Comparison of ENCODE assay signal across 17 mouse cellular contexts in genomic region chr16:21825612-21826031, GRCm38 (mm10). TPM values are rescaled to one million over a fixed set of nuclear protein-coding genes. Genes with fewer than 3 reads are reported as not detected.
DNase-seq lines count a peak whose midpoint lies in the region; ATAC-seq and TF ChIP-seq lines count a peak whose summit lies in the region.
"Had no signal": no experiment of that assay in that cellular context is flagged by ENCODE, and none has a peak within 500 bp of the region (broad histone marks: within the 10 kb centered on the region; RNA-seq: fewer than 3 reads in every experiment).

No protein-coding gene starts in this region.

- H3K9ac ChIP-seq in kidney, embryonic 16.5 days (replicated peaks; ENCODE audit: low read length), result no peak overlapping the region
- no peak overlapping the region for H3K9ac ChIP-seq in liver, embryonic 16.5 days (ENCODE audit: low read depth, low read length)
- H3K9ac ChIP-seq: forebrain, embryonic 15.5 days; heart, embryonic 15.5 days; hindbrain, embryonic 14.5 days; limb, embryonic 13.5 days had no signal

- 89% methylated on average over 9 of the region's 9 CpGs for WGBS in thymus, adult 2 months
- WGBS in kidney, embryonic 16.5 days, result 39% methylated on average over 9 of the region's 9 CpGs
- 56% methylated on average over 9 of the region's 9 CpGs for WGBS in liver, embryonic 16.5 days (ENCODE audit: insufficient replicate concordance)
- WGBS in limb, embryonic 10.5 days, result 73% methylated on average over 9 of the region's 9 CpGs

- H3K4me2 ChIP-seq in kidney, embryonic 16.5 days (replicated peaks; ENCODE audit: low read depth, low read length), result no peak overlapping the region
- no peak overlapping the region for H3K4me2 ChIP-seq in liver, embryonic 16.5 days (ENCODE audit: low read depth, low read length)
- H3K4me2 ChIP-seq: forebrain, embryonic 15.5 days; heart, embryonic 15.5 days; hindbrain, embryonic 14.5 days; limb, embryonic 13.5 days had no signal

- ATAC-seq in kidney, embryonic 16.5 days (ENCODE audit: low FRiP score, low TSS enrichment), result peak; percentile 73
- ATAC-seq in liver, embryonic 16.5 days (ENCODE audit: low read depth), result peak; percentile 75
- ATAC-seq: CD4-positive, CD25-positive, alpha-beta regulatory T cell, adult 4 months; forebrain, embryonic 15.5 days had no signal

- DNase-seq in thymus, adult 2 months, result no peak
- DNase-seq in thymus, postnatal 4 days, result no peak
- DNase-seq in yolk sac, embryonic 10.5 days (ENCODE audit: low spot score), result peak; percentile 77
- DNase-seq in T-cell, adult 2 months (ENCODE audit: low spot score), result no peak
- DNase-seq in limb, embryonic 10.5 days (ENCODE audit: low spot score), result no peak
- DNase-seq in embryo, embryonic 11 days, result no peak
- DNase-seq: adrenal gland, postnatal 25 days; cerebellum, postnatal 25 days; gastrocnemius, postnatal 36 days; right cerebral cortex, postnatal 4 days had no signal

- no peaks in the 10 kb centered on the region for H3K9me3 ChIP-seq in kidney, embryonic 16.5 days (ENCODE audit: low read length)
- H3K9me3 ChIP-seq in liver, embryonic 16.5 days (replicated peaks; ENCODE audit: control insufficient read depth, low read length), result no peaks in the 10 kb centered on the region
- no peaks in the 10 kb centered on the region for H3K9me3 ChIP-seq in limb, embryonic 10.5 days (replicated peaks)
- H3K9me3 ChIP-seq: forebrain, embryonic 15.5 days; heart, embryonic 15.5 days; limb, embryonic 13.5 days had no signal

- no peaks in the 10 kb centered on the region for H3K36me3 ChIP-seq in thymus, adult 2 months (ENCODE audit: control insufficient read depth, insufficient read depth, low read length)
- H3K36me3 ChIP-seq in kidney, embryonic 16.5 days (ENCODE audit: insufficient read depth, low read length), result no peaks in the 10 kb centered on the region
- H3K36me3 ChIP-seq in liver, embryonic 16.5 days (ENCODE audit: control insufficient read depth, insufficient read depth), result no peaks in the 10 kb centered on the region
- H3K36me3 ChIP-seq in limb, embryonic 10.5 days, result no peaks in the 10 kb centered on the region
- H3K36me3 ChIP-seq: forebrain, embryonic 15.5 days; heart, embryonic 15.5 days; limb, embryonic 13.5 days had no signal

- TF ChIP-seq CTCF in thymus, adult 2 months (IDR thresholded peaks at IDR 0.05; ENCODE audit: borderline replicate concordance, control insufficient read depth, extremely low read depth, insufficient read depth, low read length, poor library complexity), result no peak

- no peak overlapping the region for H3K4me3 ChIP-seq in thymus, adult 2 months (ENCODE audit: control insufficient read depth, insufficient read depth, low read length)
- no peak overlapping the region for H3K4me3 ChIP-seq in kidney, embryonic 16.5 days (ENCODE audit: low read length)
- H3K4me3 ChIP-seq in liver, embryonic 16.5 days (ENCODE audit: low read depth, low read length), result no peak overlapping the region; the same call in 1 of the 2 replicates
- H3K4me3 ChIP-seq in limb, embryonic 10.5 days, result no peak overlapping the region
- H3K4me3 ChIP-seq: forebrain, embryonic 15.5 days; heart, embryonic 15.5 days; limb, embryonic 13.5 days had no signal

- H3K27me3 ChIP-seq in thymus, adult 2 months (ENCODE audit: control insufficient read depth, insufficient read depth, low read length), result no peaks in the 10 kb centered on the region
- no peaks in the 10 kb centered on the region for H3K27me3 ChIP-seq in kidney, embryonic 16.5 days (ENCODE audit: insufficient read depth, low read length)
- no peaks in the 10 kb centered on the region for H3K27me3 ChIP-seq in liver, embryonic 16.5 days (ENCODE audit: control insufficient read depth, insufficient read depth, low read depth, low read length)
- no peaks in the 10 kb centered on the region for H3K27me3 ChIP-seq in limb, embryonic 10.5 days (ENCODE audit: low read depth, poor library complexity, severe bottlenecking)
- H3K27me3 ChIP-seq: forebrain, embryonic 15.5 days; heart, embryonic 15.5 days; limb, embryonic 13.5 days had no signal

- peaks cover 20% of the 10 kb centered on the region for H3K4me1 ChIP-seq in thymus, adult 2 months (replicated peaks; ENCODE audit: control insufficient read depth, insufficient read depth, low read length)
- peaks cover 17% of the 10 kb centered on the region for H3K4me1 ChIP-seq in kidney, embryonic 16.5 days (ENCODE audit: insufficient read depth, low read length)
- peaks cover 2% of the 10 kb centered on the region; the same call in 1 of the 2 replicates for H3K4me1 ChIP-seq in liver, embryonic 16.5 days (ENCODE audit: control insufficient read depth, low read depth, low read length)
- H3K4me1 ChIP-seq in limb, embryonic 10.5 days, result peaks cover 1% of the 10 kb centered on the region; the same call in 1 of the 2 replicates
- H3K4me1 ChIP-seq: forebrain, embryonic 15.5 days had no signal

- peak overlapping the region; percentile 12; the same call in 1 of the 2 replicates for H3K27ac ChIP-seq in thymus, adult 2 months (ENCODE audit: control insufficient read depth, insufficient read depth, low read length)
- H3K27ac ChIP-seq in kidney, embryonic 16.5 days (ENCODE audit: low read length), result peak overlapping the region; percentile 34
- H3K27ac ChIP-seq in liver, embryonic 16.5 days (ENCODE audit: low read length), result no peak overlapping the region
- no peak overlapping the region for H3K27ac ChIP-seq in limb, embryonic 10.5 days
- H3K27ac ChIP-seq: forebrain, embryonic 15.5 days; heart, embryonic 15.5 days; hindbrain, embryonic 14.5 days; limb, embryonic 13.5 days had no signal

- TF ChIP-seq POLR2A in thymus, adult 2 months (IDR thresholded peaks at IDR 0.05; ENCODE audit: control insufficient read depth, extremely low read depth, insufficient read depth, low read length, poor library complexity), result no peak

RNA-seq across cellular contexts. Expression of gene Map3k13, which starts 31.5 kb away (rescaled TPM):
- 2.0 and 2.3 TPM in 2 replicates for polyA plus RNA-seq in thymus, adult 2 months (2012; rRNA removed)
- 1.0 and 1.2 TPM in 2 replicates for polyA plus RNA-seq in kidney, embryonic 16.5 days (2015; fragmentation: Nextera tagmentation; extraction: Ambion mirVana)
- 0.68 and 0.72 TPM in 2 replicates for polyA plus RNA-seq in liver, embryonic 16.5 days (2015; fragmentation: Nextera tagmentation; extraction: Ambion mirVana)
- 1.2 and 1.8 TPM in 2 replicates for polyA plus RNA-seq in limb, embryonic 10.5 days (2016; fragmentation: Nextera tagmentation; extraction: Ambion mirVana)

RNA-seq across cellular contexts. Expression of gene Ehhadh, which starts 38.0 kb away (rescaled TPM):
- polyA plus RNA-seq in thymus, adult 2 months (2012; rRNA removed), result 8.0 and 9.6 TPM in 2 replicates
- polyA plus RNA-seq in kidney, embryonic 16.5 days (2015; fragmentation: Nextera tagmentation; extraction: Ambion mirVana), result 5.6 and 6.7 TPM in 2 replicates
- polyA plus RNA-seq in liver, embryonic 16.5 days (2015; fragmentation: Nextera tagmentation; extraction: Ambion mirVana), result 12.5 and 14.6 TPM in 2 replicates
- polyA plus RNA-seq in limb, embryonic 10.5 days (2016; fragmentation: Nextera tagmentation; extraction: Ambion mirVana), result 1.6 and 2.5 TPM in 2 replicates

Comparison
In these comparisons a context has a peak if more than half of its experiments do, and no peak if none do; other contexts are left out.
1. H3K27ac ChIP-seq: peak in thymus, adult 2 months (single experiment) and kidney, embryonic 16.5 days (single experiment); none in liver, embryonic 16.5 days (single experiment) and limb, embryonic 10.5 days (single experiment).